Comparison of ENCODE assay signal across 16 mouse cellular contexts in the genomic region with DNA sequence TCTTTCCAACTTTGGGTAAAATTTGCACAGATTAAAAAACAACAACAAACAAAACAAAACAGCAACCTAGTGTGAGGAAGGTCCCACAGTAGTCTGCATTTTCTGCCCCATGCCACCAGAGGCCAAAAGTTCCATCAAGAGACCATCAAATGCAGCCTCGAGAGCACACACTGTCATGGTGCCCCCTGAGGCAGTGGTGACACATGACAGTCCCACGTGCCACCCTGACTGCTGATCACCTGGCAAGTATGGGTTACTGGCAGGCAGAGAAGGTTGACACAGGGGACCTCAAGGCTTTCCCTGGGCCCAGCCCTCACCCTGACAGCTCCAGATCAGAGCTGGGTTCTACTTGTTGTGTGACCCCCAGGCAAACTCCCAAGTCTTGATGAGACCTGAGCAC.
"Had no signal": no experiment of that assay in that cellular context is flagged by ENCODE, and none has a peak within 500 bp of the region (broad histone marks: within the 10 kb centered on the region; RNA-seq: fewer than 3 reads in every experiment).

No protein-coding gene starts in this region.

- ATAC-seq: intestine, embryonic 15.5 days; midbrain, embryonic 15.5 days had no signal

- H3K9ac ChIP-seq: intestine, embryonic 15.5 days; limb, embryonic 15.5 days; liver, embryonic 15.5 days; lung, embryonic 14.5 days; midbrain, embryonic 15.5 days; neural tube, embryonic 15.5 days had no signal

- H3K4me2 ChIP-seq: intestine, embryonic 15.5 days; limb, embryonic 15.5 days; liver, embryonic 15.5 days; lung, embryonic 14.5 days; midbrain, embryonic 15.5 days; neural tube, embryonic 15.5 days had no signal

- H3K36me3 ChIP-seq: intestine, embryonic 15.5 days; liver, embryonic 15.5 days had no signal

- H3K27me3 ChIP-seq: intestine, embryonic 15.5 days; limb, embryonic 15.5 days; liver, embryonic 15.5 days; midbrain, embryonic 15.5 days; neural tube, embryonic 15.5 days had no signal

- H3K4me3 ChIP-seq: intestine, embryonic 15.5 days; left cerebral cortex, adult 2 months; limb, embryonic 15.5 days; liver, embryonic 15.5 days; midbrain, embryonic 10.5 days; midbrain, embryonic 15.5 days; neural tube, embryonic 15.5 days had no signal

- DNase-seq: kidney, adult 18-20 months; kidney, postnatal 10 days; kidney, postnatal 4 days; lung, embryonic 14.5 days; lung, postnatal 14 days; retina, postnatal 1 day; right cerebral cortex, postnatal 14 days; thymus, adult 18-20 months; thymus, postnatal 14 days had no signal

- H3K4me1 ChIP-seq: intestine, embryonic 15.5 days; limb, embryonic 15.5 days; liver, embryonic 15.5 days; midbrain, embryonic 15.5 days; neural tube, embryonic 15.5 days had no signal

- H3K27ac ChIP-seq: intestine, embryonic 15.5 days; left cerebral cortex, adult 2 months; limb, embryonic 15.5 days; liver, embryonic 15.5 days; midbrain, embryonic 10.5 days; midbrain, embryonic 15.5 days; neural tube, embryonic 15.5 days had no signal

- H3K9me3 ChIP-seq: intestine, embryonic 15.5 days; limb, embryonic 15.5 days; liver, embryonic 15.5 days; midbrain, embryonic 15.5 days; neural tube, embryonic 15.5 days had no signal
